Mouse (Mus musculus): ENCODE data around the gene Shisa2. TPM values are rescaled to one million over a fixed set of nuclear protein-coding genes. Genes with fewer than 3 reads are reported as not detected.

Shisa2 gene
- polyA plus RNA-seq, 1 experiment from 2014 or later: 18.0 TPM

DNA sequence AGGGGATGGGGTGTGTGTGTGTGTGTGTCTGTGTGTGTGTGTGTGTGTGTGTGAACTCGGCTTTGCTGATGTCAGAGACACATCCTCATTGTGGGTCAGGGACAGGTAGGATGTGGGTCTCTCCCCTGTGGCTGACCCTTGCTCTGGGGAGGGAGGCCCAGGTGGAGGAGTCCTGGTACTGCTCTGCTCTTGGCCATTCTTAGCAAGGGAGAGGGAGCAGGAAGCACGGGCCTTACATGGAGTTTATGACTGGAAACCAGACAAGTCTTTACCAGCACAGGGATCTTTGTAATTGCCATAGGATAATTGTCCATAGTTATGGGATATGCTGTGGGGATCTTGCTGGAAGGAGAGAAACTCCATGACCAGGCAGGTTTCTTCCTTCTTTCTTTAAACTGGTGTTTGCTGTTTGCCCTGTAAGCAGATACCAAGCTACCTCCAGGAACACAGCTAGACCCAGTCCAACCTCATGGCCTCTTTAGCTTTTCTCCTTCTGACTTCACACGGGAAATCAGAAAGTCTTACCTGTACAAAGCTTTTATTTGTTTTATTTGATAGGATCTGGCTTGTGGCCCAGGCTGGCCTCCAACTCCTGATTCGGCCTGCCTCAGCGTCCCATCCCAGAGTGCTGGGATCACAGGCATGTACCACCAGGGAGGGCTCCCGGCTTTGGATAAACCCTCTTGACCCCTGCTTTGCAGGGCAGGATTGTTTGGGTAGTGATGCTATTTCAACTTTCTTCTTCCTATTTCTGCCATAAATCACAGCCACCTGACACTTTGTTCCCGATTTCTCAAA lies 14.0 kb downstream of the Shisa2 start:
- no peak overlapping the region for H3K4me2 ChIP-seq (ENCODE audit: low read length)
- H3K27me3 ChIP-seq (replicated peaks; ENCODE audit: control insufficient read depth, insufficient read depth, low read length): no peaks in the 10 kb centered on the region
- ATAC-seq (replicated peaks; ENCODE audit: low FRiP score, low TSS enrichment, low read depth) (0 out of 2 replicates have a peak, but pooled peaks have one; percentile 15), DNase-seq (ENCODE audit: low spot score) (no peak)
- no peak overlapping the region for H3K27ac ChIP-seq (ENCODE audit: low read depth)
- no peak overlapping the region for H3K4me3 ChIP-seq (ENCODE audit: low read depth, low read length)
- WGBS: 21% methylated on average over 7 of the region's 7 CpGs
- H3K4me1 ChIP-seq (replicated peaks; ENCODE audit: control insufficient read depth, insufficient read depth, low read length): peaks cover 14% of the 10 kb centered on the region; the same call in 1 of the 2 replicates
- no peaks in the 10 kb centered on the region for H3K36me3 ChIP-seq (ENCODE audit: control insufficient read depth, insufficient read depth, low read length)
- H3K9me3 ChIP-seq (ENCODE audit: control insufficient read depth, low read length): no peaks in the 10 kb centered on the region
- H3K9ac ChIP-seq (ENCODE audit: low read length): no peak overlapping the region

GRCm38 (mm10) chr14:59641856-59642255 lies 16.7 kb downstream of the Shisa2 start:
- H3K27me3 ChIP-seq (replicated peaks; ENCODE audit: control insufficient read depth, insufficient read depth, low read length): no peaks in the 10 kb centered on the region
- H3K4me2 ChIP-seq (ENCODE audit: low read length): no peak overlapping the region
- DNase-seq (ENCODE audit: low spot score) (no peak), ATAC-seq (replicated peaks; ENCODE audit: low FRiP score, low TSS enrichment, low read depth) (no peak)
- H3K9ac ChIP-seq (ENCODE audit: low read length): no peak overlapping the region
- H3K36me3 ChIP-seq (ENCODE audit: control insufficient read depth, insufficient read depth, low read length): no peaks in the 10 kb centered on the region
- 29% methylated on average over 5 of the region's 5 CpGs for WGBS
- H3K27ac ChIP-seq (ENCODE audit: low read depth): no peak overlapping the region
- no peak overlapping the region for H3K4me3 ChIP-seq (ENCODE audit: low read depth, low read length)
- no peaks in the 10 kb centered on the region for H3K9me3 ChIP-seq (ENCODE audit: control insufficient read depth, low read length)
- peaks cover 14% of the 10 kb centered on the region; the same call in 1 of the 2 replicates for H3K4me1 ChIP-seq (replicated peaks; ENCODE audit: control insufficient read depth, insufficient read depth, low read length)

- peaks cover 14% of the 10 kb centered on the region; the same call in 1 of the 2 replicates for H3K4me1 ChIP-seq (replicated peaks; ENCODE audit: control insufficient read depth, insufficient read depth, low read length)
- no peak overlapping the region for H3K9ac ChIP-seq (ENCODE audit: low read length)
- WGBS: 45% methylated on average over 12 of the region's 12 CpGs
- no peaks in the 10 kb centered on the region for H3K27me3 ChIP-seq (replicated peaks; ENCODE audit: control insufficient read depth, insufficient read depth, low read length)
- no peaks in the 10 kb centered on the region for H3K36me3 ChIP-seq (ENCODE audit: control insufficient read depth, insufficient read depth, low read length)
- DNase-seq (ENCODE audit: low spot score): no peak
- no peaks in the 10 kb centered on the region for H3K9me3 ChIP-seq (ENCODE audit: control insufficient read depth, low read length)
- ATAC-seq (replicated peaks; ENCODE audit: low FRiP score, low TSS enrichment, low read depth): no peak
- no peak overlapping the region for H3K27ac ChIP-seq (ENCODE audit: low read depth)
- no peak overlapping the region for H3K4me2 ChIP-seq (ENCODE audit: low read length)
- H3K4me3 ChIP-seq (ENCODE audit: low read depth, low read length): no peak overlapping the region
Observed at GRCm38 (mm10) chr14:59643582-59643981, 18.5 kb downstream of the Shisa2 start.

- H3K4me3 ChIP-seq (ENCODE audit: low read depth, low read length): no peak overlapping the region
- no peaks in the 10 kb centered on the region for H3K9me3 ChIP-seq (ENCODE audit: control insufficient read depth, low read length)
- H3K27ac ChIP-seq (ENCODE audit: low read depth): no peak overlapping the region
- H3K27me3 ChIP-seq (replicated peaks; ENCODE audit: control insufficient read depth, insufficient read depth, low read length): no peaks in the 10 kb centered on the region
- no peak overlapping the region for H3K9ac ChIP-seq (ENCODE audit: low read length)
- no peak overlapping the region for H3K4me2 ChIP-seq (ENCODE audit: low read length)
- no peaks in the 10 kb centered on the region for H3K36me3 ChIP-seq (ENCODE audit: control insufficient read depth, insufficient read depth, low read length)
- WGBS: 100% methylated on average over 1 of the region's 1 CpGs
- DNase-seq (ENCODE audit: low spot score) (no peak), ATAC-seq (replicated peaks; ENCODE audit: low FRiP score, low TSS enrichment, low read depth) (no peak)
- H3K4me1 ChIP-seq (replicated peaks; ENCODE audit: control insufficient read depth, insufficient read depth, low read length): peaks cover 14% of the 10 kb centered on the region; the same call in 1 of the 2 replicates
Observed at GRCm38 (mm10) chr14:59644166-59644565, 19.1 kb downstream of the Shisa2 start.

DNA sequence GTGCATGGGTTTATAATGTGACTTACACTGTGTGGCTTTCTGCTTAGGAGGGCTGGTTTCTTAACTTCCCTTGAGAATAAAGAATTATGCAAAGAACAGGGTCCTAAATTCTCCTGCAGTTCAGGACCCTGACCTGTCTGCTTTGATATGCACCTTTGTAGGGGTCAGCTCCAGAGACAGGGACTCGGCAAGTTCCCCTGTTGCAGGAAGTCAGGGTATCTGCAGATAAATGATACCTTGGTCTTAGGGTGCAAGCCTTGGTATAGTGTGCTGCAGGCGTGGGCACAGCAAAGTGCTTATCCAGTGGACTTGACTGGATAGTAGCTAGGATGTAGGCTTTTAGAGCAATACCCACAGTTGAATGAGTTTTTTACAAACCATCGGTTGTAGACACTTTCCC lies 19.8 kb downstream of the Shisa2 start:
- no peak overlapping the region for H3K4me3 ChIP-seq (ENCODE audit: low read depth, low read length)
- WGBS: 79% methylated on average over 3 of the region's 3 CpGs
- no peak overlapping the region for H3K27ac ChIP-seq (ENCODE audit: low read depth)
- H3K9me3 ChIP-seq (ENCODE audit: control insufficient read depth, low read length): no peaks in the 10 kb centered on the region
- DNase-seq (ENCODE audit: low spot score) (no peak), ATAC-seq (replicated peaks; ENCODE audit: low FRiP score, low TSS enrichment, low read depth) (no peak)
- H3K27me3 ChIP-seq (replicated peaks; ENCODE audit: control insufficient read depth, insufficient read depth, low read length): no peaks in the 10 kb centered on the region
- H3K36me3 ChIP-seq (ENCODE audit: control insufficient read depth, insufficient read depth, low read length): no peaks in the 10 kb centered on the region
- H3K4me1 ChIP-seq (replicated peaks; ENCODE audit: control insufficient read depth, insufficient read depth, low read length): 0 out of 2 replicates have a peak, but pooled peaks cover 10% of the 10 kb centered on the region
- no peak overlapping the region for H3K9ac ChIP-seq (ENCODE audit: low read length)
- H3K4me2 ChIP-seq (ENCODE audit: low read length): no peak overlapping the region

GRCm38 (mm10) chr14:59646826-59647697 lies 22.0 kb downstream of the Shisa2 start:
- Histone ChIP-seq H3K9me3 (ENCODE audit: control insufficient read depth, low read length) (no peaks in the 10 kb centered on the region), H3K4me1 (replicated peaks; ENCODE audit: control insufficient read depth, insufficient read depth, low read length) (0 out of 2 replicates have a peak, but pooled peaks cover 3% of the 10 kb centered on the region), H3K27me3 (replicated peaks; ENCODE audit: control insufficient read depth, insufficient read depth, low read length) (no peaks in the 10 kb centered on the region), H3K4me3 (ENCODE audit: low read depth, low read length) (no peak overlapping the region), H3K36me3 (ENCODE audit: control insufficient read depth, insufficient read depth, low read length) (no peaks in the 10 kb centered on the region), H3K9ac (ENCODE audit: low read length) (no peak overlapping the region), H3K27ac (ENCODE audit: low read depth) (no peak overlapping the region), H3K4me2 (ENCODE audit: low read length) (no peak overlapping the region)
- DNase-seq (ENCODE audit: low spot score): no peak
- 66% methylated on average over 16 of the region's 16 CpGs for WGBS
- ATAC-seq (replicated peaks; ENCODE audit: low FRiP score, low TSS enrichment, low read depth): 0 out of 2 replicates have a peak, but pooled peaks have one; percentile 5

GRCm38 (mm10) chr14:59648611-59649010 lies 23.5 kb downstream of the Shisa2 start:
- ATAC-seq (replicated peaks; ENCODE audit: low FRiP score, low TSS enrichment, low read depth) (no peak), DNase-seq (ENCODE audit: low spot score) (no peak)
- Histone ChIP-seq H3K9me3 (ENCODE audit: control insufficient read depth, low read length) (no peaks in the 10 kb centered on the region), H3K4me1 (replicated peaks; ENCODE audit: control insufficient read depth, insufficient read depth, low read length) (no peaks in the 10 kb centered on the region), H3K36me3 (ENCODE audit: control insufficient read depth, insufficient read depth, low read length) (no peaks in the 10 kb centered on the region), H3K27me3 (replicated peaks; ENCODE audit: control insufficient read depth, insufficient read depth, low read length) (no peaks in the 10 kb centered on the region), H3K27ac (ENCODE audit: low read depth) (no peak overlapping the region), H3K4me2 (ENCODE audit: low read length) (no peak overlapping the region), H3K4me3 (ENCODE audit: low read depth, low read length) (no peak overlapping the region), H3K9ac (ENCODE audit: low read length) (no peak overlapping the region)
- 88% methylated on average over 10 of the region's 10 CpGs for WGBS

GRCm38 (mm10) chr14:59649337-59649736 lies 24.2 kb downstream of the Shisa2 start:
- WGBS: 82% methylated on average over 6 of the region's 6 CpGs
- H3K9me3 ChIP-seq (ENCODE audit: control insufficient read depth, low read length): no peaks in the 10 kb centered on the region
- H3K4me3 ChIP-seq (ENCODE audit: low read depth, low read length): no peak overlapping the region
- ATAC-seq (replicated peaks; ENCODE audit: low FRiP score, low TSS enrichment, low read depth): no peak
- no peak for DNase-seq (ENCODE audit: low spot score)
- no peak overlapping the region for H3K27ac ChIP-seq (ENCODE audit: low read depth)
- H3K36me3 ChIP-seq (ENCODE audit: control insufficient read depth, insufficient read depth, low read length): no peaks in the 10 kb centered on the region
- no peak overlapping the region for H3K9ac ChIP-seq (ENCODE audit: low read length)
- no peak overlapping the region for H3K4me2 ChIP-seq (ENCODE audit: low read length)
- no peaks in the 10 kb centered on the region for H3K27me3 ChIP-seq (replicated peaks; ENCODE audit: control insufficient read depth, insufficient read depth, low read length)
- no peaks in the 10 kb centered on the region for H3K4me1 ChIP-seq (replicated peaks; ENCODE audit: control insufficient read depth, insufficient read depth, low read length)
